Mouse (Mus musculus): ENCODE results near the gene Hpn.

DNA sequence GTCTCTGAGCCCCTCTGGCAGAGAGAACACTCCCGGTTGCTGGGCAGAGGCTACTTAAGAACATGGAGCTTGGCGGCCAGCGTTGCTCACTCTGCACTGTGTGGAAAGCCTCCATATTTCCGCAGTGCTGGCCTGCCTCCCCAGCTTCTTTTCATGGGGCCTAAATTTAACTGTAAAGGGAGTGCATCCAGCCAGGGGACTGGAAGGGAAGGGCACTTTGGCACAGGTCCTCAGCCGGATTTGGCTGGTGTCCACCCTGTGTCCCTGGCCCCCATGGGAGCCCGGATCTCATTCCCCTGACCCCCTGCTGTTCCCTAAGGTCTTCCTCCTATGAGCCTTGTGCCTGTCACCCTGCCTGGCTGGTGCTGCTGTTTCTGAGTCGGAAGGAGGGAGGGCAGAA is 3.4 kb upstream of the Hpn start:
- TF ChIP-seq CTCF (IDR thresholded peaks at IDR 0.05; ENCODE audit: low read depth, low read length), result no peak
- TF ChIP-seq POLR2AphosphoS5 (IDR thresholded peaks at IDR 0.05; ENCODE audit: insufficient replicate concordance, low read depth, low read length), result no peak

Measured in G1E (cell line).